Mouse (Mus musculus): ENCODE measurements around the gene Acvr1b.
A peak's percentile ranks its signal among the peaks of the same experiment; 100 is the strongest.

Gene Acvr1b

DNA sequence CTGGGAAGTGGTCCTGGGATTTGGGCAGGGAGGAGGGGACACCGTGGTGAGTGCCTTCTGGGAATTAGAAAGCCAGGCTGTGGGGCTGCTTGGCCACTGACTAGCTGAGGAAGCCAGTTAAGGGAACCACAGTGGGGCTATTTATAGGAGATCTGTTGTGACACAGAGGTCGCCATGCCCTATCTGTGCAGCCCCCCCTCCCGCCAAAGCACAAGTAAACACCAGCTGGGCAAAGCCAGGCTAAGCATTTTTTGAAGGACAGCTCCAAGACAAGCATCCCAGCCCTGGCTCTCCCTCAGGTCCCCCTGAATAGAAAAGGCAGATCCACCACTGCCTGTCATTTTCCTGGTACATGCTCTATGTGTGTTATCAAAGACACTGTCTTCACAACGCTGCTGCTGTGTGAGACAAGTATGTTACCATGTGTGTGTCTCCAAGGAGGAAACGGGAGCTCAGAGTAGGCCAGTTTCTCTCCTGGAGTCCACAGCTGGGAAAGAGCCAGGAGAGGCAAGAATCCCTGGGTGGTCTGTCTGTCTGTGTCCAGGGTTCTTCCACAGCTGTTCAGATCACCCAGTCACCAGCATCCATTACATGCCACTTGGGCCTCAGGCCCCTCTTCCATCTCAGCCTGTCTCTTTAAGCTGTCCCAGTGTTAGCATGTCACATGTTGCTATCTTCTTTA, 74.3 kb downstream of the Acvr1b start:
- DNase-seq (ENCODE audit: low spot score in 2 of 2) = peak in 1 of 2 experiments; percentile 24

- DNase-seq (ENCODE audit: low spot score in 2 of 2) = no peak
These were observed 76.4 kb downstream of the Acvr1b start for GRCm38 (mm10) chr15:101250220-101250800.

DNA sequence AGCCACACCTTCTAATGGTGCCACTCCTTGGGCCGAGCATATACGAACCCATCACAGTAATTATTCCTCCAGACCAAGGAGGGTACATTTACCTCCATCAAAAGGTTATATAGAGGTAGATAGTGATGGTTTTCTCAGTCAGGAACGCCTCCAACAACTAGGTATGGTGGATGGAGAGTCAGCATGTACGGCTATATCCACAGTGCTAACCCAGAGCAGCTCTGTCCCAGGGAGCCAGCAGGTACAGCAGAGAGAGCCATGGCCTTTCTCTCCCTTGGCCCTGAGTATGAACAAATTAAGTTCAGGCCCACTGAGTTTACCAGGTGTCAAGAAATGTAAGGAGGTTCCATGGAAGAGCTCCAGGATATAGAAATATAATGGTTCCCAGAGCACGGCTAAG, 78.1 kb downstream of the Acvr1b start:
- DNase-seq (ENCODE audit: low spot score in 2 of 2) = no peak

GRCm38 (mm10) chr15:101252614-101253013, 78.7 kb downstream of the Acvr1b start:
- DNase-seq (ENCODE audit: low spot score in 2 of 2) = no peak

GRCm38 (mm10) chr15:101253563-101253885, 79.7 kb downstream of the Acvr1b start:
- DNase-seq (ENCODE audit: low spot score in 2 of 2) = no peak

DNA sequence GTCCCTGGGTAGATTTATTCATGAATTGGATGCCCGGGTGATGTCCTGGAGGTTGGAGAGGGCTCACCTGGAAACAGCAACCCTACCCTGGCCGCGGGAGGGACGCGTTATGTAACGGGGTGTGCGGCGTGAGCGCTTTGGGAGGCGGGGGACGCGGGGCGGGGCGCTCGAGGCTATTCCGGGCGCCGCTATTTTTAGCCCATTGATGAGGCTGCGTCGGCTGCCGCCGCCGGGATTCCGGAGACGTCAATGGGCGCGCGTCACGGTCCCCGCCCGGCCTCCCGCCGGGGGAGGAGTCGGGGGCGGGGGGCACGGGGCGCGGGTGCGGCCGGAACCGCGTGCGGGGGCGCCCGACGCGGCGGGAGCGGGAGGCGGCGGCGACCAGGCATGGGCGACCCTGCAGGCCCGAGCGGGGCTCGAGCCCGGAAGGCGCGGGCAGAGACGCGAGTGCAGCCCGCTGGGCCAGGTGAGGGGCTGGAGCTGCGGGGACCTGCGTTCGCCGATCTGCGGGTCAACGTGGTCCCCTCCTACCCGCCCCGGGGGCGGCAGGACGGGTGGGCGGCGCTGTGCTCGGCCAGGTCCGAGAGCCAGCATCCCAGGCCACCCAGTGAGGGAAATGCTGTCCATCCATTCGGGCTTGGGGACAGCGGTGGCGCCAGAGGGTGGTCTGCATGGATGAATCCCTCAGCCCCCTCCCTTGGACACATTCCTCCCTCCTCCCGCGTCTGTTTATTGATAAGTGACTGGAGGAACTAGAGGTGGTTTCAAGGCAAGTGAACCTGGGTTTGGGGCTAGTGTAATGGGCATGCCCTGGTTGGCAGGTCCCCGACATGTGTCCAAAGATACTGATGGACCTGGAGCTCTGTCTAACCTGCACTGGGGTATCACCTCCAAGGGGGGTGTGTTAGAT, 80.3 kb downstream of the Acvr1b start, which contains the start of gene Nr4a1:
TSS of gene Nr4a1 (plus strand) at position 384 of the 910 bp plus-strand sequence.
- DNase-seq (ENCODE audit: low spot score in 2 of 2) = peak in 1 of 2 experiments; percentile 78

GRCm38 (mm10) chr15:101255842-101256462, 82.1 kb downstream of the Acvr1b start:
- DNase-seq (ENCODE audit: low spot score in 2 of 2) = no peak

DNA sequence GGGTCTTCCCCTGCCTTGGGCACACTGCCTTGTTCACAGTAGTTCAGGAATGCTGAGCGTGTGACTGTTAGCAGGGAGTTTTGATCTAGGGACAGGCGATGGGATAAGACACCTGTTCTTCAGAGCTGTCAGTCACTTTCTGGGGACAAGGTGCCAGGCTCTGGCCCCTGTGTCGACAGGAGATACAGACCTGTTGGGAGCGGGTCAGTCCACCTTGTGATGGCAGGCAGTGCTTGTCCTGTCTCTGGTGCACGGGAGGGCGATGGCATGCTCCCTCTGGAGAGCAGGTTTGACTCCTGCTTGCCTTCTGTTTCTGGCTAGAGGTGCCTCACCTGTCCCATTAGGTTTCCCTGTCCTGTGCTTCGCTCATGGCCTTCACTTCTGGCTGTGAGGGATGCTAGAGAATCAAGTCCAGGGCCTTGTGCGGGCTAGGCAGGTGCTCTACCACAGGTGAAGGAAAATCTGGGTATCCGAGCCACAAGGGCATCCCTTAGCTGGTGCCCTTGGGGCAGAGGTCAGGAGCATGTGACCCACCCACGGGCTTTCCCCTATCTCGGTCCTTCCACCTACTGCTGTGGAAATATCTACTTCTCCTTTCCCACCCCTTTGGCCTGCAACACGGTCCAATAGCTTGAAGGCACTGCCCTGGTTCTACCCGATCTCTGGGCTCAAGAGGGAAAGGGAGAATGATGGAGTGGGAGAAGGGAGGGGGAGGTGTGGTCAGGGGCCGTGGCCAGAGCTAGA, 82.8 kb downstream of the Acvr1b start:
- peak in 1 of 2 experiments; percentile 7 for DNase-seq (ENCODE audit: low spot score in 2 of 2)

DNA sequence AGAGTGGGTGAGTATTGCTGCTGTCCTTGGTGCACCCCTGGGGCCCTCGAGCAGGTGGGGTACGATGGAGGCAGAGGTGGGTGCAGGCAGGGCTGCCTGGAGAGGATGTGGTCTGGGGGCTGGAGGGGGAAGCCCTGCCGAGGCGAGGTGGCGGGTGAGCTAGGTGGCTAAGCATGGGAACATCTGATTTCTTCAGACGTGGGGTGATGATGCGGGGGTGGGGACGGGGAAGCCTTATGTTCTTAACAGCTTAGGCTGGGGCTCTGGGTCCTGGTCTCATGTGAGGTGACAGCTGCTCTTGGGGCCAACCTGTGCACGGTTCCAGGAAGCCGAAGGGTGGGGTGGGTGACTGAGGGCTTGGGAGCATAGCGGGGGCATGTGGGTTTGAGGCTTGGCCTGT, 84.6 kb downstream of the Acvr1b start:
- peak in 1 of 2 experiments; percentile 14 for DNase-seq (ENCODE audit: low spot score in 2 of 2)

- DNase-seq (ENCODE audit: low spot score in 2 of 2) = no peak
These were observed 86.1 kb downstream of the Acvr1b start for GRCm38 (mm10) chr15:101259922-101260321.

DNA sequence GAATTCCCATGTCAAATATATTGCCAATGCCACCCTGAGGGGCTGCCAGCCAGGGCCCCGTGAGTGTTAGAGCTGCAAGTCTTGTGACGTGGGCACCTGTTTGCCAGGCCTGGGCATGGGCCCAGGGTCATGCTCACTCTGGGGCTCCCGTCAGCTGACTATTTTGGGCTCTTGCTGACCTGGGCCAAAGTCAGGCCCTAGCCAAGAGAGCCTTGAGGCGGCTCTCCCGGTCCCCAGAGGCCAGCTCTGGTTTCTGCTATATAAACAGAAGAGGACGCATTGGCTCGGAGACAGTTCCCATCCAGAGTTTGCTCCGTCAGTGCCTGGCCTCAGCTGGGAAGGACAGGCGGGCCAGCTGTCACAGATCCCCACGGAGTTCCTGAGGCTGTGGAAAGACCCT, 86.5 kb downstream of the Acvr1b start:
- peak in 1 of 2 experiments; percentile 16 for DNase-seq (ENCODE audit: low spot score in 2 of 2)

DNA sequence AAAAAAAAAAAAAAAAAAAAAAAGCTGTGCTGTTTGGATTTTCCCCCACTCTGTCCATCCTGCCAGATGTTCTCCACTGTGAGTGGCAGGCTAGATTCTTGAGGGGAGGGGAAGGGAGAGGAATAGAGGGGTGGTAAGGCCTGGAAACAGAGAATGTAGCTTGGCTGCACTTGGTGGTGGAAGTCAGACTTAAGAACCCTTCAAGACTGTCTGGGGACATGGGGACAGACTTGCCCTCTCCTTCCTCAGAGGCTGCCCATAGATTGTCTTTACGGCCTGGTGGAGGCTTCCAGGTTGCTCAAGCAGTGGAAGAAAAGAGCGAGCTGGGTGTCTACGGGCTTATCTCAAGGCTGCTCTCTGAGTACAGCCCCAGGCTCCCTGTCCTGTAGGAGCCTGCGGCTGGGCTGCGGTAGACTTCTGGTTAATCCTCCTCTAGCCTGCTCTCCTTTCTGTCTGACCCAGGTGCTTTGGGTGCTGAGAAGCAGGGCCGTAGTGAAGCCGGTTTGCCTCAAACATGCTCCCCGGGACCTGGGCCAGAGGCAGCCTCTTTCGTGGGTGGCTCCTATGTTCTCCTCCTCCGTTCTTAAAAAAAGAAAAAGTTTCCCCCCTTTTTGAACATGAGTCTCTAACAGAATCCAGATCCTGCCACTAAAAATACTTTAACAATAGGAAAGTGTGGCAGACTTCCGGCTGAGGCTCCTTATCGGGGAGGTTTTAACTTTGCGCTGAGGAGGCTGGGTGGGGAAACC, 87.2 kb downstream of the Acvr1b start:
- DNase-seq (ENCODE audit: low spot score in 2 of 2) = peak in 1 of 2 experiments; percentile 8

DNA sequence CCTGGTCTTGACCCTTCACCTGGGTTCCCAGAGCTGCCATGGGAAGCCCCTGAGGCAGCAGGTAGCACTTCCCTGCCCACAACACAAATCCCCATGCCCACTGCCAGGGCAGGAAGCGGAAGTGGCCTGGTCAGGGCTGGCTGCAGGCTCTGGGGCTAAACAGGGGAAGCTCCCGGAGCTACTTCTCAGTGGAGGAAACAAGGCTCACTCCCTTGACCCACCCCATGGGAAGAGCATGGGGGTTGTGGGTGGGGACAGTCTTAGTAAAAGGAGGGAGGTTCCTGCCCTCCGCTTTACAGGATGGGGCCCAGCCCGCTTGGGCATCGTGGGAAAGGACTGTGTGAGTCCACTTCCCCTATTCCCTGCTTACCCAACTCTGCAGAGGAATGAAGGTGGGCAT, 88.6 kb downstream of the Acvr1b start:
- DNase-seq (ENCODE audit: low spot score in 2 of 2) = peak in 1 of 2 experiments; percentile 23
